Mouse (Mus musculus): Measurements from ENCODE around the gene Ankib1.
"Not testable (repeated sequence)": the region's sequence is repeated elsewhere in the genome, so short reads cannot be mapped to it uniquely, and the experiment has no call there.

Ankib1 gene

GRCm38 (mm10) chr5:3723415-3723814 is 79.3 kb downstream of the Ankib1 start:
- DNase-seq: no peak

DNA sequence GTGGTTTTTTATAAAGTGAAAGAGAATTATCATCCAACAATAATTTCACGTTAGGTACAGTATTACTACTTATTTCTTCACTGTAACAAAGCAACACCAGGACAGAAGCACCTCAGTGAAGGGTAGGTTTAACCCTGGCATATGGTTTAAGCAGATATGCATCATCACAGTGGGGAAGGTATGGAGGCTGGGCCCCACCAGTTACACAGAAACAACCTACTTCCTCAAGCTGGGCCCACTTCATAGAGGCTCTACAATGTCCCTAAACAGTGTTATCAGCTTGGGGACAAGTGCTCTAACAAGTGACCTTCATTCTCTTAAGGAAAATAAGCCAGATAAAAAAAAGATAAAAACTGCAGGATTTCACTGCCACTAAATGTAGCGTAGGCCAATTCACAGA is 79.9 kb downstream of the Ankib1 start:
- DNase-seq: peak; percentile 9

DNA sequence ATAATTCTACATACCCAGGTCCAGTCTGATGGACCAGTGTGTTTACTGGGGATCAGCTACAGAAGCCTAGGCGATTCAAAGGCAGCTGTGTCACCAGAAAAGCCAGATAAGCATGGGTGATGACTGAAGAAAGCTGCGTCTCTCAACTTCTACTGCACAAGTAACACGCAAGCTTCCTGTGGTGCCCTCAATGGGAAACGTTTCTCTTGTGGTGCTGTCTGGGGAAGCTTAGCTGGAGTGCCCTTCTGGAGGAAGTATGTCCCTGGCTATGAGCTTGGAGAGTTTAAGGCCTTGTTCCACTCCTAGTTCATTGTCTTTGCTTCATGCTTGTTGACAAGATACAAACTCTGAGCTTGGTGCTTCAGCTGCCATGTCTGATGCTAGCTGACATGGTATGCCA is 83.4 kb downstream of the Ankib1 start:
- no peak for DNase-seq

DNA sequence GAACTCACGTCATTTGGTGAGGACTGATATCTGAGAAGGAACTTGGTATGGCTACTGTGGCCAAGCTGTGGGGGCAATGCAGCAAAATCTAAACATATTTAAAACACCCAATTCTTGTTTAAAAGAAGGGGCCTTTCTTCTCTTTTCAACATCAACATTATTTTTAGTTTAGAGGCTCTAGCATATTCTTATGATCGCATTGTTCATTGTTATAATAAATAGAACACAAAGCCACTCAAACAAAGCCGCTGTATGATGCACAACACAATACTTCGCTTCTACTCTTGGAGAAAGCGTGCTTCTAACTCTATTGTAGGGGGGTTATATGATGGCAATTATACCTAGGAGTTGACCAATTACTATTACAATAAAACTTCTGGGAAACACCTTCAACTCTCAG is 86.9 kb downstream of the Ankib1 start:
- DNase-seq: no peak

- no peak for DNase-seq
Observed at GRCm38 (mm10) chr5:3702180-3702579, 100.5 kb downstream of the Ankib1 start.

DNA sequence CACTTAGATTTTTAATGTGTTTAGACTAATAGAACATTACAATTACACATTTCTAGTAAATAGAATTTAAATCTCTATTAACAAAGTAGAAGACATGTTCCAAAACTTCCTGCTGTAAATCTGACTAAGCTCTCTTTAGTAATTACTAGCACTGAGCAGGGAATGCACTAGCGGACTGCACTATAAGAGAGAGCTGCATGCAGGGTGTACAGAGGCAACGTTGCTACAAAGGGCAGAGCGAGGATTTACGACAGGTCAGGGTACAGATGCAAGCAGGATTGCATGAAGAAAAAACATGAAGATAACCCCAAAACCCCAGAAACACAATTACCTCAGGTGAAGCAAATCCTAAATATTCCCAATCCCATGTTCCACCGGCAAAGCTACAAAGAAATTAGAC is 102.7 kb downstream of the Ankib1 start:
- no peak for DNase-seq

DNA sequence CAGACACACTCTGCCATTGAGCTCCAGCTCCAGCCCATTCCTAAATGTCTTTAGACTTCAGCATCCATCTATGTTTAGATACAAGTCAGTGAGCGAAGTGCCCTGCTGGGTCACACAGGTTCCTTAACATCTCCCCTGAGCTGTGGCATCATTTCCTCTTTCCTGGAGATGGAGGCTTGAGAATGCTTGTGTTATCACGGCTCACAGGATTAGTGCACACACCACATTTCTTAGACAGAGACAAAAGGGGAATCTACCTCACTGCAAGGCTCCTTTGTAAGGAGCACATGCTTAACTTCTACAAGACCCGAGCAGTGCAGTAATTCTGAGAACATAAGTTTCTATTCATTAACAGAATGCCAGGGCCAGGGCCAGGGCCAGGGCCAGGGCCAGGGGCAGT is 106.7 kb downstream of the Ankib1 start:
- no peak for DNase-seq

GRCm38 (mm10) chr5:3695191-3695590 is 107.5 kb downstream of the Ankib1 start:
- no peak for DNase-seq

- DNase-seq: no peak
Observed at GRCm38 (mm10) chr5:3692956-3693355, 109.8 kb downstream of the Ankib1 start.

- DNase-seq: no peak
Observed at GRCm38 (mm10) chr5:3691283-3691682, 111.4 kb downstream of the Ankib1 start.

DNA sequence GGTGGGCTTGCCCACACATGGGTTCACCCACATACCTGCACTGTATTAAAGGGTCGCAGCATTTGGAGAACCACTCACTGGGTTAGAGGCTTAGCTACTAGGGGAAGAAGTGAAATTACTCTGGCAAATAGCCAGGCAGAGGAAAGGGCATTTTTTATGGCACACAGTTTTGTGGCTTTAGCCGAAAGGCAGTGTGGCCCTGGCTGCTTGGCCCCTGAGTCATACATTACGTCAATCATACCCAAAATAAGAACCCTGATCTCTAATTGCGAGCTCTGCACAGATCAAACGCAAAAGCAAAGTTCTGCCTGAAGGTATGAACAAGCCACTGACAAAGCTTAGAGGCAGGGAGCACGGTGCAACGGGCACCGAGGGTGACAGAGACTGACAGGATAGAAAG is 114.4 kb downstream of the Ankib1 start:
- DNase-seq: no peak

- DNase-seq: no peak
Observed at GRCm38 (mm10) chr5:3669938-3670554, 132.7 kb downstream of the Ankib1 start.

GRCm38 (mm10) chr5:3666585-3666984 is 136.1 kb downstream of the Ankib1 start:
- no peak for DNase-seq

DNA sequence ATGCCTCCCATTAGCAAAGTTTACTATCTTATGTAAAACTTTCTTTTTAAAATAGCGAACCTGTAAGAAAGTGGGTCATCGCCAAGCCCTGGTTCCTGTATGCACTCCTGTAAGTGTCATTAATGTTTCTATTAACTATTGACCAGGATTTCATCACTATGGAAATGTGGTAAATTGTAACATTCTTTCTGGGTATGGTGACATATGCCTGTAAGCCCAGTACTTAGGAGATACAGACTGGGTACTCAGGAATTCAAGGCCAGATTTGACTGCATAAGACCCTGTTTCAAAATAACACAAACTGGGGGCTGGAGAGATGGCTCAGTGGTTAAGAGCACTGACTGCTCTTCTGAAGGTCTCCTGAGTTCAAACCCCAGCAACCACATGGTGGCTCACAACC is 137.5 kb downstream of the Ankib1 start:
- no peak for DNase-seq

- no peak for DNase-seq
Observed at GRCm38 (mm10) chr5:3657085-3657484, 145.6 kb downstream of the Ankib1 start, which contains the start of gene Gatad1. Gene Gatad1, minus strand, starts transcription at chr5:3657185.

GRCm38 (mm10) chr5:3653801-3654200 is 148.9 kb downstream of the Ankib1 start:
- no peak for DNase-seq

GRCm38 (mm10) chr5:3652903-3653575 is 149.7 kb downstream of the Ankib1 start:
- DNase-seq: not testable (repeated sequence)

- no peak for DNase-seq
Observed at GRCm38 (mm10) chr5:3651621-3652020, 151.1 kb downstream of the Ankib1 start.

DNA sequence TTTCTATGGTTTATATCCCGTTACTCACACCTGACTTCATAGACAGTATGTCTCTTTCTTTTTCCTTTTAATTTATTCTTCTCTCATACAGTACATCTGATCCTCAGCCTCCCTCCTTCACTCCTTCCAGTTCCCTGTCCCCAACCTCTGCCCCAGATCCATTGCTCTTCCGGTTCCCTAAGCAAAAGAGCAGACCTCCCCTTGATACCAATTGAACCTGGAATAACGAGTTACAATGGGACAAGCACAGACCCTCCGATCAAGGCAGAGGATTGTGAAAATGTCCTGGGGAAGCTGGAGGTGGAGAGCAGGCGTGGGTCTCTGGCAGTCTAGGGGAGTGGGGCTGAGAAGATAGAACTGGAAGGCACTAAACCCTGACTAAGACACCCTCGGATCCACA is 151.8 kb downstream of the Ankib1 start, which contains the start of gene Tmbim7:
Gene Tmbim7, plus strand, starts transcription at position 301 of the 400 bp plus-strand sequence.
- DNase-seq: no peak

- no peak for DNase-seq
Observed at GRCm38 (mm10) chr5:3648849-3649210, 153.9 kb downstream of the Ankib1 start.

GRCm38 (mm10) chr5:3648206-3648848 is 154.4 kb downstream of the Ankib1 start:
- no peak for DNase-seq

GRCm38 (mm10) chr5:3647708-3648121 is 155.0 kb downstream of the Ankib1 start:
- peak; percentile 97 for DNase-seq

- DNase-seq: peak; percentile 72
Observed at GRCm38 (mm10) chr5:3646991-3647707, 155.6 kb downstream of the Ankib1 start.

Measured in liver (tissue).